Mouse (Mus musculus) G1E (cell line): Measurements from ENCODE around the gene Cideb.

Experiments
- CTCF ChIP-seq: IDR thresholded peaks from 2 replicates; pipeline ENCODE4 v1.5.1; 2012; ENCODE audit warnings: low read depth, low read length, inconsistent platforms, mixed read lengths
- GATA1 ChIP-seq: IDR thresholded peaks from 2 replicates; pipeline ENCODE4 v1.6.1; 2012; ENCODE audit warnings: borderline replicate concordance, low read length, inconsistent platforms, mixed read lengths
- POLR2AphosphoS5 ChIP-seq: IDR thresholded peaks from 2 replicates; pipeline ENCODE4 v1.6.1; 2012; ENCODE audit warnings: low read depth, low read length, inconsistent platforms; ENCODE audit not compliant: insufficient replicate concordance
- TAL1 ChIP-seq: conservative IDR thresholded peaks from 2 replicates; pipeline ENCODE4 v1.6.1; 2012; ENCODE audit warnings: low read depth, low read length, inconsistent platforms, mixed read lengths

GRCm38 (mm10) chr14:55781310-55781709 is 23.1 kb upstream of the Cideb start:
- TF ChIP-seq GATA1, result no peak
- TF ChIP-seq CTCF, result peak; percentile 96
- TF ChIP-seq POLR2AphosphoS5, result no peak
- TF ChIP-seq TAL1, result no peak
